Mouse (Mus musculus) stomach, embryonic 16.5 days (tissue): ENCODE measurements around the gene Galnt17. TPM values are rescaled to one million over a fixed set of nuclear protein-coding genes. Genes with fewer than 3 reads are reported as not detected.

ENCODE experiments used
- ATAC-seq: fragments of 200-750 bp; cut with Nextera tagmentation; 2 replicates; pipeline ENCODE4 v1.8.0; 2017; ENCODE audit warnings: moderate number of reproducible peaks, moderate TSS enrichment; ENCODE audit not compliant: insufficient read depth, low FRiP score
- H3K27ac ChIP-seq: fragments of 300-500 bp; sonication (generic); 2 replicates; pipeline ENCODE4 v1.5.1; 2014; ENCODE audit warnings: low read length
- H3K27me3 ChIP-seq: fragments of 300-500 bp; sonication (generic); 2 replicates; pipeline ENCODE4 v1.6.1; 2014; ENCODE audit warnings: low read length, control low read depth, mixed read lengths; ENCODE audit not compliant: control insufficient read depth, insufficient read depth
- H3K36me3 ChIP-seq: fragments of 300-500 bp; sonication (generic); 2 replicates; pipeline ENCODE4 v1.6.1; 2014; ENCODE audit warnings: low read length; ENCODE audit not compliant: control insufficient read depth, insufficient read depth
- H3K4me1 ChIP-seq: fragments of 300-500 bp; sonication (generic); 2 replicates; pipeline ENCODE4 v1.6.1; 2014; ENCODE audit warnings: low read length, control low read depth, mixed read lengths; ENCODE audit not compliant: control insufficient read depth, insufficient read depth
- H3K4me2 ChIP-seq: fragments of 300-500 bp; sonication (generic); 2 replicates; pipeline ENCODE4 v1.6.1; 2014; ENCODE audit warnings: low read depth, low read length, mixed read lengths
- H3K4me3 ChIP-seq: fragments of 300-500 bp; sonication (generic); replicated peaks from 2 replicates; pipeline ENCODE4 v1.5.1; 2014; ENCODE audit warnings: mild to moderate bottlenecking, low read length
- H3K9ac ChIP-seq: fragments of 300-500 bp; sonication (generic); 2 replicates; pipeline ENCODE4 v1.6.1; 2014; ENCODE audit warnings: low read length
- H3K9me3 ChIP-seq: fragments of 300-500 bp; sonication (generic); replicated peaks from 2 replicates; pipeline ENCODE4 v1.6.1; 2016; ENCODE audit warnings: low read length, control low read depth; ENCODE audit not compliant: control insufficient read depth
- whole genome bisulfite sequencing: fragments of 180-500 bp; shearing (Covaris S2); extraction: QIAGEN DNeasy Blood & Tissue Kit; methylation state at CpG from one replicate; pipeline ENCODE4 v1.1.7; 2014; 5-methylcytosine and 5-hydroxymethylcytosine counted together
- polyA plus RNA-seq: library from polyadenylated mRNA; unstranded; fragments of >200 nt; fragmentation: Nextera tagmentation; extraction: Ambion mirVana; gene quantifications from 2 replicates; pipeline ENCODE4 v1.2.1, GENCODE M21; 2015

Galnt17 gene
- polyA plus RNA-seq, 1 experiment from 2014 or later: 1.3 TPM

DNA sequence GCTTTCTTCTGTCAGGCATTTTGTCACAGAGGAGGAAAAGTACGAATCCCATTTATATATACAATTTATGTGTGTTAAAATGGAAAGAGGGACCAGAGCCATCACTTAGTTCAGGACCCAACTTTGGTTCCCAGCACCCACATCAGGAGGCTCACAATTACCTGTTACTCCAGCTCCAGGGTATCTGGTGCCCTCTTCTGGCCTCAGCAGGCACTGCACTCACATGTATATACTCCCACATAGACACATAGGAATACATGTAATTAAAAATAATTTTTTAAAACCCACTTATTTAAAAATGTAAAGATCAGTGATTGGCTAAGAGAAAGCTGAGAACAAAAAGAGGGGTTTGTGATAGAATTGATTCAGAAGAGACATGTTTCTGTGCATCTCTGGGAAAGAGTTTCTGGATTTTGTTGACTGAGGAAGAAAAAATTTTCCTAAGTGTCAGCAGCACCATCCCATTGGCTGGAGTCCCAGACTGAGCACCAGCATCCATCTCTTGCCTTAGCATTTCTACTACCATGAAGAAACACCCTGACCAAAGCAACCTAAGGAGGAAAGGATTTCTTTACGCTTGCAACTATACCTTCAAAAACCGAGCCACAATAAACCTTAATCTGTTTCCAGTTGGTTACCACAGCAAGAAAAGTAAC lies 381.0 kb downstream of the Galnt17 start:
- H3K4me3 ChIP-seq: no peak overlapping the region
- no peaks in the 10 kb centered on the region for H3K9me3 ChIP-seq
- no peaks in the 10 kb centered on the region for H3K27me3 ChIP-seq
- no peak overlapping the region for H3K4me2 ChIP-seq
- 67% methylated on average over 3 of the region's 3 CpGs for WGBS
- ATAC-seq: no peak
- no peaks in the 10 kb centered on the region for H3K36me3 ChIP-seq
- no peaks in the 10 kb centered on the region for H3K4me1 ChIP-seq
- no peak overlapping the region for H3K9ac ChIP-seq
- no peak overlapping the region for H3K27ac ChIP-seq

DNA sequence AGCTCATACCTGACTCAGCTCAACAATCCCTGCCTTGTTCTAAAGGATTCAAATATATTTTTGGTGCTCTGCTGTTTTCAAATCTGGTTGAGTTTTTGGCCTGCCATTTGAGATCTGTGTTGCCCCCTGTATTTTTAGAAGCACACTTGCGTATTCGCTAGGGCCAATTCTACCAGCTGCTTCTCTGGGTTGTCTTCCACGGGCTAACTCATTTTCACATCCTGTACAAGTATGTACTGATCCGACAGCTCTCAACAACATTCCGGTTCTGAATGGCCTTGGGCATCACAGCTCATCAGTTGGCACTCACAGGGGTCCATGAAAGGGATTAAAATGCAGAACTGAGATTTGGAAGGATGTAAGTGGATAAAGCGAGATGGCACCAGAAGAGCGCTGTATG lies 382.6 kb downstream of the Galnt17 start:
- Histone ChIP-seq H3K27ac (no peak overlapping the region), H3K4me2 (no peak overlapping the region), H3K9me3 (no peaks in the 10 kb centered on the region), H3K36me3 (no peaks in the 10 kb centered on the region), H3K4me3 (no peak overlapping the region), H3K9ac (no peak overlapping the region), H3K4me1 (no peaks in the 10 kb centered on the region), H3K27me3 (no peaks in the 10 kb centered on the region)
- no peak for ATAC-seq
- WGBS: 91% methylated on average over 7 of the region's 7 CpGs

DNA sequence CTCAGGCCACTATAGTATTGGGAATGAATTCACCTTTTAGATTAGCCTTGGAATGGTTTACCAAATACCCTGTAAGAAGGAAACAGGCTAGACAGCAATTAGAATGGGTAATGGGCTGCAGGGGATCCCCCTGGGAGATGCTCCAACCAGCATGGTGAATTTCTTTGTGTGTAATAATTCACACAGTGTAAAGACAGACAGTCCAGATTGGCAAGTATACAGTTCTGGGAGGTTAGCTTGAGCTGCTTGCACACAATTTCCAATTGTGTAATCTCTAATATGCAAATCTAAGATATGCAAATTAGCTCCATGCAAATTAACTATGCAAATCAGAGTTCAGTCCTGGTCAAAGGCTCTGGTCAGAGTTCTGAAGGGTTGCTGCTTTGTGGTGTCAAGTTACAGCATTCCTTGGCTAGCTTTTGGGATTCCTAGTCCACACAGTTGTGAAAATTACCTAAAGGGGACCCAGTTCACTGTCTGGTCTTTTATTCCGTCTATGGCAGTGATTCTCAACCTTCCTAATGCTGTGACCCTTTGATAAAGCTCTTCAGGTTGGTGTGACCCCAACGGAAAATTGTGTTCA lies 384.0 kb downstream of the Galnt17 start:
- H3K9ac ChIP-seq: no peak overlapping the region
- no peak overlapping the region for H3K4me2 ChIP-seq
- 32% methylated on average over 2 of the region's 2 CpGs for WGBS
- no peaks in the 10 kb centered on the region for H3K36me3 ChIP-seq
- ATAC-seq: no peak
- no peak overlapping the region for H3K4me3 ChIP-seq
- H3K4me1 ChIP-seq: no peaks in the 10 kb centered on the region
- no peaks in the 10 kb centered on the region for H3K27me3 ChIP-seq
- no peak overlapping the region for H3K27ac ChIP-seq
- H3K9me3 ChIP-seq: no peaks in the 10 kb centered on the region

DNA sequence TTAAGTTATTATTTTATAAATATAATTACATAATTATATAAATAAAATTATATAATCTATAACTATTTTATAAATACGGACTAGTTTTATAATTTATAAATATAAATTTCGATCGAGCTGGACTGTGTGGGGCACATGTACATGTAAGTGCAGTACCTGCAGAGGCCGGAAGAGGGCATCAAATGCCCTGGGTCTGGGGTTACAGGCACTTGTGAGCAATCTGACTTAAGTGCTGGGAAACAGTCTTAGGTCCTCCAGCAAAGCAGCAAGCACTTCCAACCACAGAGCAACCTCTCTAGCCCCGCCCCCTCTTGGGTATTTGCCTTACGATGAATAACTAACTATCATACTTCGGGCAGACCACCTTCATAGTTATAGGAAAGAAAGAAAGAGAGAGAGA lies 388.3 kb downstream of the Galnt17 start:
- Histone ChIP-seq H3K4me3 (no peak overlapping the region), H3K4me2 (no peak overlapping the region), H3K4me1 (no peaks in the 10 kb centered on the region), H3K36me3 (no peaks in the 10 kb centered on the region), H3K27ac (no peak overlapping the region), H3K27me3 (no peaks in the 10 kb centered on the region), H3K9ac (no peak overlapping the region), H3K9me3 (no peaks in the 10 kb centered on the region)
- no peak for ATAC-seq
- 90% methylated on average over 7 of the region's 7 CpGs for WGBS

DNA sequence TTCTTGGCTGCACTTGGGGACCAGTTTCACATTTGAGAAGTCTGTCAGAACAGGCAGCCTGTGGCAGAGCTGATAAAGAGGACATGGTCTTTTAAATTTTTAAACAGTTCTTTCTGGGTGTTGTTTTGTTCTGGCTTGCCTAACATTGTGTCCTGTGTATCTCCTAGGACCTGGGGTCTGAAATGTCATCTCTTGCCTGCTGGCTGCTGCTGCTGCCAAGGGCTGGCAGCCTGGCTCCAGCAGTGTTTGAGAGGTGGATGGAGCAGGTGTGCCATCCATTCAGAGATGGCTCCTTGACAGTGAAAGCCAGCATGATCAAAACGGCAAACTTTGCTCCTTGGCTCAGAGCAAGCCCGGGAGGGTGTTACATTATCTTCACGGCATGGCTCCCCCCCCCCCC lies 393.7 kb downstream of the Galnt17 start:
- H3K4me3 ChIP-seq: no peak overlapping the region
- no peaks in the 10 kb centered on the region for H3K36me3 ChIP-seq
- ATAC-seq: no peak
- no peaks in the 10 kb centered on the region for H3K9me3 ChIP-seq
- H3K27me3 ChIP-seq: no peaks in the 10 kb centered on the region
- WGBS: 53% methylated on average over 3 of the region's 3 CpGs
- H3K9ac ChIP-seq: no peak overlapping the region
- no peak overlapping the region for H3K27ac ChIP-seq
- H3K4me1 ChIP-seq: no peaks in the 10 kb centered on the region
- H3K4me2 ChIP-seq: no peak overlapping the region

DNA sequence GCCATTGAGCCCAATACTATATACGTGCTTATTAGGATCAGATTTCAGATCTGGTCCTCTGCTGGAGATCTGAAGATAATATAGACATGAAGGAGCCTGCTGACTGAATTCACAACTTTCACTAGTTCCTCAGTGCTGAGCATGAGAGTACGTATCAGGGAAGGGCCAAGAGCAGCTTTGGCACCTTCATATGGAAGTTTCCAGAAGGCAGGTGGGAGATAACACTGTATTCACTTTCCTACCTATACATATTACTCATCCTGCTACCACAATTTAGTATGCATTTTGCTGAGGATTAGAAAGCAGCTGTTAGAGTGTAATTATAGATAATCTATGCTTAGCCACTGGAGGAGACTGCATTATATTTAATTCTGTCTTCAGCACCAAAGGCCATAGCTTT lies 396.7 kb downstream of the Galnt17 start:
- 74% methylated on average over 2 of the region's 2 CpGs for WGBS
- H3K4me1 ChIP-seq: no peaks in the 10 kb centered on the region
- H3K27ac ChIP-seq: no peak overlapping the region
- no peaks in the 10 kb centered on the region for H3K27me3 ChIP-seq
- H3K4me3 ChIP-seq: no peak overlapping the region
- no peaks in the 10 kb centered on the region for H3K9me3 ChIP-seq
- no peak overlapping the region for H3K4me2 ChIP-seq
- H3K9ac ChIP-seq: no peak overlapping the region
- ATAC-seq: no peak
- no peaks in the 10 kb centered on the region for H3K36me3 ChIP-seq

DNA sequence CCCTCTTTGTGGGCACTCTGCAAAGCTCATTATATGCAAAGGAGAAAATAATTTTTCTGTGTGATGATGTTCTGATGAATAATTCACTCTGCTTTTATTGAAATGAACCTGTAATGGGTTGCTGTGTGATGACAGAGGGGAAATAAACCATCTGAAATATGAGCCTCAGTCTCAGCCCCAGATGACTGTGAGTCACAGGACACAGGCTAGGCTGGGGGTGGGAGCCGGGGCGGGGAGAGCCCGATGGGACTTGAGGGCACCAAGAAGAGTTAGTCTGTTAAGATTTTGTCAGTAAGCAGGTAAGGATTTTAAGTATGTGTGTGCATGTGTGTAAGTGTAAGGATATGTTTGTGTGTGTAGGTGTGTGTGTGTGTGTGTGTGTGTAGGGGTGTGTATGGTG lies 406.6 kb downstream of the Galnt17 start:
- 73% methylated on average over 3 of the region's 3 CpGs for WGBS

DNA sequence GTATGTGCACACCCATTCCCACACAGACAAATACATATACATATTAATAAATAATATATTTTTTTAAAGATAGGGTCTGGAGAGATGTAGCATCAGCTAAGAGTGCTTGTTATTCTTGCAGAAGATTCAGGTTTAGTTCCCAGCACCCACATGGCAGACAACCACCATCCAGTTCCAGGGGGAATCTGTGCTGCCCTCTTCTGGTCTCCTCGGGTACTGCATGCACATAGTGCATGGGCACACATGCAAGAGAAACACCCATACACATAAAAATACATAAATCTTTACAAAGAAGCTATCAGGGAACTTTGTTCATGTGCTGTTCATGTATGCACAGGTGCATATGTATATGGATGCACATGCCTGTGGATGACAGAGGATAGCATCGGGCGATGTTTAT lies 412.3 kb downstream of the Galnt17 start:
- H3K9ac ChIP-seq: no peak overlapping the region

More for the DNA sequence above, 406.6 kb downstream of the Galnt17 start:
- Histone ChIP-seq H3K9me3 (no peaks in the 10 kb centered on the region), H3K36me3 (no peaks in the 10 kb centered on the region), H3K27me3 (no peaks in the 10 kb centered on the region), H3K27ac (no peak overlapping the region), H3K4me1 (no peaks in the 10 kb centered on the region), H3K4me2 (no peak overlapping the region), H3K9ac (no peak overlapping the region), H3K4me3 (no peak overlapping the region)
- ATAC-seq: no peak

DNA sequence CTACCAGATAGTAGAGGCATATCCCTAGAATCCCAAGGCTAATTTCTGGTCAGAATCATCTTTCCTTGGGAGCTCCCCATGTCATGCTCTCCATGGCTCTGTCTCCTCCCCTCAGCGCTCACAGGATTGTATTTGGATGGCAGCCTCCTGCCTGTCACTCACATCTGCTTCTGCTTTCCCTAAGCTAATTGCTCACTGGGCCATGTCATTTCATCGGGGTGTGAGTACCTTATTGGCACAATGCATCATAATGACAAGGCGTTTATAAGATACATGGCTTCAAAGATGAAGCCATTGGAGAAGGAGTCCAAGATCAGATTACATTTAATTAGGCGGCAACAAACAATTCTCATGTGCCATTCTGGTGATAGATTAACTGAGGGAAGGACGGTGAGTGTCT lies 416.6 kb downstream of the Galnt17 start:
- no peak overlapping the region for H3K9ac ChIP-seq
- 56% methylated on average over 5 of the region's 5 CpGs for WGBS
- H3K4me3 ChIP-seq: no peak overlapping the region
- no peaks in the 10 kb centered on the region for H3K27me3 ChIP-seq
- H3K36me3 ChIP-seq: no peaks in the 10 kb centered on the region
- no peaks in the 10 kb centered on the region for H3K4me1 ChIP-seq
- no peak overlapping the region for H3K27ac ChIP-seq
- H3K9me3 ChIP-seq: no peaks in the 10 kb centered on the region; the same call in 1 of the 2 replicates
- no peak for ATAC-seq
- no peak overlapping the region for H3K4me2 ChIP-seq

More for the DNA sequence above, 412.3 kb downstream of the Galnt17 start:
- Histone ChIP-seq H3K36me3 (no peaks in the 10 kb centered on the region), H3K4me1 (no peaks in the 10 kb centered on the region), H3K9me3 (no peaks in the 10 kb centered on the region; the same call in 1 of the 2 replicates), H3K4me3 (no peak overlapping the region), H3K27me3 (no peaks in the 10 kb centered on the region), H3K27ac (no peak overlapping the region), H3K4me2 (no peak overlapping the region)
- WGBS: 97% methylated on average over 3 of the region's 3 CpGs
- no peak for ATAC-seq
